Mouse (Mus musculus) testis, adult 10 weeks (tissue): ENCODE data around the gene Dcaf12. TPM values are rescaled to one million over a fixed set of nuclear protein-coding genes. Genes with fewer than 3 reads are reported as not detected.

Source experiments
- polyA plus RNA-seq: library from polyadenylated mRNA; stranded (reverse); fragments of 350-450 nt; fragmentation: Illumina TruSeq; extraction: RNeasy Lipid Tissue Mini Kit (QIAGEN cat#74804); gene quantifications from one replicate; pipeline ENCODE4 v1.2.3, GENCODE M21; 2014; ENCODE audit warnings: low read depth, low replicate concordance

Gene Dcaf12
- 47.3 TPM for polyA plus RNA-seq

DNA sequence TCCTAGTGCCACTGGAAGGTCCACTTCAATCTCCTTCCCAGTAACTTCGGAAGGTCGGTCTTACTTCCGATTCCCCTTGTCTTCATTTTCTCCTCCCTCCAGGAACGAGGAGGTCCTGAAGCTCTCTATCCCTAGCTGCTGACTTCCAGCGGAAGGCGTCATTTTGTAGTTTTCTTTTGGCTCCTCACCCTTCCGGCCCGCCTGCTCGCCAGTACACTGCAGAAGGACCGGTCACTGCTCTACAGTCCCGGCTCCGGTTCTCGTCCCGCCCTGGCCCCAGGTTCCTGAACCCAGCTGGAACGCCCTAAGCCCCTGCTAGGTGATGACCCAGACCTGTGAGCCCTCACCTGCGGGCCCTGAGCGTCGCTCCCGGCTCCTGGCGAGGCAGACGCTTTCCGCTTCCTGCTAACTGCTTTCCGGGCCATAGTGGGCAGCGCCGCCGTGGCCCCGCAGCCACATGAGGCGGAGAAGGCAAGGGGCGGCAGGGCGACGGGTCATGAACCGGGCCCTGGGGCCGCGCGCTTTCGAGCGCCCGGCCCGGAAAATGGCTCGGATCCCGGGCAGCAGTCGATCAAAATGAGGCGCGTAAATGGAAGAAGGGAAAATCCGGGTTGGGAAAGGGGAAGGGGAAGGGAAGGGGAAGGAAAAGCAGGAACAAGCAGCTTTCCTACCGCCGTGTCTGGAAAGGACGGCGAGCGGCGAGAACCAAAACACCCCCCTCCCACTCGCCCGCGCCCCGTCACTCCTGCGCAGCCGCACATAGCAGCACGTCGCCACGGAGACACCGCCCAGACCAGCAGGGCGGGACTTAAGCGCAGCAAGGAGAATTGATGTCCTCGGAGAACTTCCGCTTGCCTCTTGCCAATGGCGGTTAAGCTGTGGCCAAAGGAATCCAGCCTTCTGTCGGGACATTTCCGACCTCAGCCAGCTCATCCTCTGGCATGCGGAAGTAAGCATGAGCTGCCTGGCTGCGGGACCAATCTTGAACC lies at the start of gene Dcaf12:
Gene Dcaf12, minus strand, starts transcription at position 749 of the 989 bp plus-strand sequence.

DNA sequence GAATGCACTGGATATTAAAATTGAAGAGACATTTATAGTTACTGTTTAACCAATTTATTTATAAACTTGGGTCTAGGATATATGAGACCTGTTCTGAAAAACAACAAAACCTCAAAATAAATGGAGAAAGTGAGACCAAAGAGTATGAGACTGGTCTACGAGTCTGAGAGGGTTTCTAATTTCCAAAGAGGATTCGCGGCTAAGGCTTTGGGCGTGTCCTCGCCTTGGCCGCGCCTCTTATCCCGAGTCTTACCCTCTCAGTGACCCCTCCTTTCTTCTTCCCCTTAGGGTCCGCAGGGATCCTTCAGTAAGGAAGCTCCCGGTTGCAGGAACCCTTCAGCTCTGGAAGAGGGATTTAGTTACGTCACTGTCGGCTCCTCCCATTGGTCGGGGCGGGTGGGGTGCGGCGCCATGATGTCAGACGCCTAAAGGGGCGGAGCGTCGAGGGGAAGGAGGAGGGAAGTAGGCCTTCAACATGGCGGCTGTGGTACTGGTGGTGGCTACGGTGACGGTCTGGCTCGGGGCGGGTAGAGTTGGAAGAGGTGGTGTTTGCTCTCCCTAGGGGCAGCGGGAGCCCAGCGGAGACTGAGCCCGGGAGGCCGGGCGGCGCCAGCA lies 34.0 kb upstream of the Dcaf12 start, which contains the start of gene Ubap1:
Gene Ubap1, plus strand, starts transcription at position 413 of the 615 bp plus-strand sequence.

DNA sequence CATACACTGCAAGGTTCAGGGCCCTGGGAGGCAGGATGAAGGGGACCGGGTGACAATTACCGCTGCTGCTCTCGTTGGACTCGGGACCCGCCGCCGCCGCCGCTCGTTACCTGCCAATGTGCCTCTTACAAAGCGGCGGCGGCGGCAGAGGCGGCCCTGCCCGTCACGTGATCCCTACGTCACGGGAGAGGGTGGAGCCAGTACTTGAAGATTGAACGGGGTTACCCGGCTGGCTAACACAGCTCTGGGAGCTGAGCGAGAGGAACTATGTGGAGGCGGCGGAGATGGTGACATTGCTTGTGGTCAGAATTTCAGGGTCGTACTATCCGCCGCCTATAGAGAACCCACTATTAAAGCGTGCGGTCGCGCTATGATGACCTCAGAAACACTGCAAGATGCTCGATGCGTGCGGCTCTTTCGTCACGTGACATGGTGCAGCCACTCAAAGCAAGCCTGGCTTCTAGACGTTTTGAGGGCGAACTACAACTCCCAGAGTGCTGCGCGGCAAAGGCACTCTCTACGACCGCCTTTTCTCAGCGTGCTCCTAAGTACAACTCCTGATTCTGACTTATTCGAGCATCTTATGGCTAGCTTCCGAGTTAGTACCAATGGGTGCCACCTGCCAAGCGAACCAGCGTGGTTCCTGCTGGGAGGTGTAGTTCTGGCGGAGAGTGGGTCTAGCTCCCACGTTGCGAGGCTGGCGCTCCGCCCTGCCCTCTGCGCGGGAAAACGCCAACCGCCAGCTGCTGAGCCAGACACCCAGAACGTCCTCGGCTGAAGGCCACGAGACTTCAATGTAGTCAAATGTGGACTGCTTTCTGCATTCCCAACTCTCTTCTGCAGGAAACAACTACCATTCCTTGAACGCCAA lies 39.5 kb downstream of the Dcaf12 start, which contains the start of gene Ubap2:
Gene Ubap2, minus strand, starts transcription at position 165 of the 871 bp plus-strand sequence.

Other genes starting within 250 kb of the Dcaf12 start
- gene Aqp3, start 216.7 kb downstream of the Dcaf12 start, polyA plus RNA-seq: 0.38 TPM
- 1.7 TPM for gene Nol6, start 190.4 kb downstream of the Dcaf12 start, polyA plus RNA-seq
- 74.8 TPM for gene Ube2r2, start 179.1 kb downstream of the Dcaf12 start, polyA plus RNA-seq
- gene Ubap2, start 39.7 kb downstream of the Dcaf12 start, polyA plus RNA-seq: 176 TPM
- gene Ubap1, start 34.1 kb upstream of the Dcaf12 start, polyA plus RNA-seq: 72.6 TPM
- gene Kif24, start 150.0 kb upstream of the Dcaf12 start, polyA plus RNA-seq: 26.8 TPM
- 13.1 TPM for gene Nudt2, start 150.3 kb upstream of the Dcaf12 start, polyA plus RNA-seq
- gene AI464131, start 188.2 kb upstream of the Dcaf12 start, polyA plus RNA-seq: 4.2 TPM
- 211 TPM for gene 1110017D15Rik, start 202.4 kb upstream of the Dcaf12 start, polyA plus RNA-seq